Mouse (Mus musculus) kidney, adult 2 months (tissue): ENCODE results near the gene Eid2b. TPM values are rescaled to one million over a fixed set of nuclear protein-coding genes. Genes with fewer than 3 reads are reported as not detected.
"Not testable (repeated sequence)": the region's sequence is repeated elsewhere in the genome, so short reads cannot be mapped to it uniquely, and the experiment has no call there.

Experiments used
- DNase-seq: peaks from one replicate; pipeline ENCODE4 v3.0.0; 2021
- H3K27ac ChIP-seq: fragments of 200-500 bp; 2 replicates; pipeline ENCODE4 v1.5.1; 2012; ENCODE audit warnings: low read depth, low read length, control low read depth, inconsistent platforms; ENCODE audit not compliant: insufficient read depth
- H3K27me3 ChIP-seq: fragments of 200-500 bp; replicated peaks from 2 replicates; pipeline ENCODE4 v1.6.1; 2012; ENCODE audit warnings: mild to moderate bottlenecking, moderate library complexity, low read length, inconsistent platforms; ENCODE audit not compliant: control insufficient read depth, insufficient read depth
- H3K36me3 ChIP-seq: fragments of 200-500 bp; 2 replicates; pipeline ENCODE4 v1.6.1; 2012; ENCODE audit warnings: mild to moderate bottlenecking, moderate library complexity, low read length, inconsistent platforms; ENCODE audit not compliant: control insufficient read depth, insufficient read depth
- H3K4me1 ChIP-seq: fragments of 200-500 bp; 2 replicates; pipeline ENCODE4 v1.6.1; 2011; ENCODE audit warnings: low read length; ENCODE audit not compliant: control insufficient read depth, insufficient read depth
- H3K4me3 ChIP-seq: fragments of 200-500 bp; 2 replicates; pipeline ENCODE4 v1.5.1; 2011; ENCODE audit warnings: mild to moderate bottlenecking, low read depth, low read length, control low read depth; ENCODE audit not compliant: insufficient read depth
- CTCF ChIP-seq: fragments of 200-500 bp; conservative IDR thresholded peaks from 2 replicates; pipeline ENCODE4 v1.5.1; 2011; ENCODE audit warnings: low read depth, mild to moderate bottlenecking, control low read depth, low read length, moderate library complexity, mixed read lengths; ENCODE audit not compliant: insufficient read depth, insufficient read length
- POLR2A ChIP-seq: fragments of 200-500 bp; IDR thresholded peaks from one replicate; pipeline ENCODE4 v1.6.1; 2011; ENCODE audit warnings: low read depth, low read length, control low read depth
- WGBS: fragments of 180-500 bp; shearing (Covaris S2); methylation state at CpG from one replicate; pipeline ENCODE4 v1.1.7; 2018; 5-methylcytosine and 5-hydroxymethylcytosine counted together
- polyA plus RNA-seq: library from polyadenylated mRNA; depleted of rRNA; stranded (reverse); fragments of >200 nt; gene quantifications from 2 replicates; pipeline ENCODE4 v1.2.3, GENCODE M21; 2012; rRNA removed

Eid2b gene
- 7.7 and 10.2 TPM in 2 replicates for polyA plus RNA-seq

GRCm38 (mm10) chr7:28277615-28278278 lies at the start of gene Eid2b:
Gene Eid2b (plus strand): TSS chr7:28277739.
- DNase-seq = peak; percentile 97
- no peaks in the 10 kb centered on the region for H3K36me3 ChIP-seq
- peaks cover 5% of the 10 kb centered on the region; the same call in 1 of the 2 replicates for H3K4me1 ChIP-seq
- TF ChIP-seq CTCF (peak; percentile 80), POLR2A (no peak)
- H3K4me3 ChIP-seq = peak within 1 kb of the TSS; percentile 98
- 2% methylated on average over 68 of the region's 68 CpGs for WGBS
- H3K27me3 ChIP-seq = no peaks in the 10 kb centered on the region
- H3K27ac ChIP-seq = peak within 1 kb of the TSS; percentile 91

- H3K36me3 ChIP-seq, H3K27ac ChIP-seq, DNase-seq, H3K4me3 ChIP-seq, H3K27me3 ChIP-seq, H3K4me1 ChIP-seq: not testable (repeated sequence)
- WGBS = 73% methylated on average over 2 of the region's 2 CpGs
These were observed 33.6 kb upstream of the Eid2b start for GRCm38 (mm10) chr7:28243943-28244342.

- H3K4me1 ChIP-seq = no peaks in the 10 kb centered on the region
- no peaks in the 10 kb centered on the region for H3K27me3 ChIP-seq
- no peak overlapping the region for H3K27ac ChIP-seq
- 89% methylated on average over 3 of the region's 3 CpGs for WGBS
- no peak for TF ChIP-seq POLR2A
- TF ChIP-seq CTCF = no peak
- DNase-seq = no peak
- no peaks in the 10 kb centered on the region for H3K36me3 ChIP-seq
- no peak overlapping the region for H3K4me3 ChIP-seq
These were observed 28.6 kb upstream of the Eid2b start for GRCm38 (mm10) chr7:28248957-28249356.

- H3K27ac ChIP-seq = no peak overlapping the region
- DNase-seq = no peak
- no peak for TF ChIP-seq CTCF
- no peak for TF ChIP-seq POLR2A
- 87% methylated on average over 17 of the region's 17 CpGs for WGBS
- H3K36me3 ChIP-seq = no peaks in the 10 kb centered on the region
- no peak overlapping the region for H3K4me3 ChIP-seq
- H3K4me1 ChIP-seq = no peaks in the 10 kb centered on the region
- no peaks in the 10 kb centered on the region for H3K27me3 ChIP-seq
These were observed 25.6 kb upstream of the Eid2b start for GRCm38 (mm10) chr7:28251976-28252375.

- 80% methylated on average over 6 of the region's 6 CpGs for WGBS
- H3K4me1 ChIP-seq = no peaks in the 10 kb centered on the region
- TF ChIP-seq POLR2A (no peak), CTCF (no peak)
- H3K36me3 ChIP-seq = no peaks in the 10 kb centered on the region
- no peak for DNase-seq
- H3K27ac ChIP-seq = no peak overlapping the region
- H3K4me3 ChIP-seq = no peak overlapping the region
- no peaks in the 10 kb centered on the region for H3K27me3 ChIP-seq
These were observed 22.9 kb upstream of the Eid2b start for GRCm38 (mm10) chr7:28254591-28254990.

- Histone ChIP-seq H3K4me1 (no peaks in the 10 kb centered on the region), H3K27me3 (no peaks in the 10 kb centered on the region), H3K4me3 (no peak overlapping the region), H3K27ac (no peak overlapping the region), H3K36me3 (no peaks in the 10 kb centered on the region)
- TF ChIP-seq POLR2A = no peak
- peak; percentile 41 for TF ChIP-seq CTCF
- 85% methylated on average over 6 of the region's 6 CpGs for WGBS
- no peak for DNase-seq
These were observed 22.1 kb upstream of the Eid2b start for GRCm38 (mm10) chr7:28255476-28255875.

- TF ChIP-seq POLR2A (no peak), CTCF (no peak)
- Histone ChIP-seq H3K4me1 (no peaks in the 10 kb centered on the region), H3K36me3 (no peaks in the 10 kb centered on the region), H3K4me3 (no peak overlapping the region), H3K27ac (no peak overlapping the region), H3K27me3 (no peaks in the 10 kb centered on the region)
- 33% methylated on average over 5 of the region's 5 CpGs for WGBS
- no peak for DNase-seq
These were observed 14.7 kb upstream of the Eid2b start for GRCm38 (mm10) chr7:28262861-28263260.

- no peaks in the 10 kb centered on the region for H3K36me3 ChIP-seq
These were observed 13.8 kb upstream of the Eid2b start for GRCm38 (mm10) chr7:28263786-28264185.

More at GRCm38 (mm10) chr7:28263786-28264185, 13.8 kb upstream of the Eid2b start:
- peak; percentile 70 for DNase-seq
- Histone ChIP-seq H3K27me3 (no peaks in the 10 kb centered on the region), H3K4me3 (no peak overlapping the region), H3K27ac (no peak overlapping the region), H3K4me1 (0 out of 2 replicates have a peak, but pooled peaks cover 1% of the 10 kb centered on the region)
- TF ChIP-seq CTCF (no peak), POLR2A (no peak)
- 4% methylated on average over 15 of the region's 15 CpGs for WGBS
